Mouse (Mus musculus) T-helper 2 cell (primary cell): ENCODE results near the gene Ear1.
"Not testable (repeated sequence)": the region's sequence is repeated elsewhere in the genome, so short reads cannot be mapped to it uniquely, and the experiment has no call there.

Experiments used
- in situ Hi-C: fragments of 300-600 bp; cut with MboI, MseI; formaldehyde crosslinking; loops from one replicate; pipeline ENCODE4 v1.15.1; 2025; ENCODE audit warnings: high pct_unique_total_duplicates

Ear1 gene

GRCm38 (mm10) chr14:43796905-43797470 is 78.3 kb downstream of the Ear1 start:
- in situ Hi-C loops: not testable (repeated sequence)

GRCm38 (mm10) chr14:43796069-43796904 is 79.0 kb downstream of the Ear1 start:
- in situ Hi-C loops: no loop called here

- in situ Hi-C loops: not testable (repeated sequence)
These were observed 81.5 kb downstream of the Ear1 start for GRCm38 (mm10) chr14:43793811-43794210.

GRCm38 (mm10) chr14:43784645-43785044 is 90.7 kb downstream of the Ear1 start, which contains the start of gene Gm8180:
Gene Gm8180 (minus strand): TSS chr14:43784745.
- in situ Hi-C loops: loop anchor here (5.0 kb wide), 1 partner anchor 343 kb away; no protein-coding TSS in a partner anchor
